18 mouse cellular contexts compared by ENCODE assay signal in genomic region chr19:29866822-29867221, GRCm38 (mm10). TPM values are rescaled to one million over a fixed set of nuclear protein-coding genes. Genes with fewer than 3 reads are reported as not detected.
"Had no signal": no experiment of that assay in that cellular context is flagged by ENCODE, and none has a peak within 500 bp of the region (broad histone marks: within the 10 kb centered on the region; RNA-seq: fewer than 3 reads in every experiment).

No protein-coding gene starts in this region.

- ATAC-seq: midbrain, embryonic 16.5 days had no signal

- H3K4me3 ChIP-seq: midbrain, embryonic 12.5 days; neural tube, embryonic 12.5 days; stomach, embryonic 15.5 days had no signal

- H3K36me3 ChIP-seq: midbrain, embryonic 12.5 days; neural tube, embryonic 12.5 days; stomach, embryonic 15.5 days had no signal

- H3K27ac ChIP-seq: liver, embryonic 14.5 days; midbrain, embryonic 12.5 days; neural tube, embryonic 12.5 days; stomach, embryonic 15.5 days; stomach, postnatal 0 days had no signal

- H3K27me3 ChIP-seq: midbrain, embryonic 12.5 days; neural tube, embryonic 12.5 days; stomach, embryonic 15.5 days had no signal

- H3K9me3 ChIP-seq: midbrain, embryonic 12.5 days; neural tube, embryonic 12.5 days; stomach, embryonic 15.5 days had no signal

- DNase-seq: lung, adult 2 months; lung, postnatal 10 days; lung, postnatal 4 days; midbrain, embryonic 14.5 days; right cerebral cortex, postnatal 14 days; thymus, adult 2 months; thymus, postnatal 25 days; thymus, postnatal 4 days had no signal

- H3K4me2 ChIP-seq: midbrain, embryonic 12.5 days; neural tube, embryonic 12.5 days; stomach, embryonic 15.5 days had no signal

- H3K4me1 ChIP-seq: midbrain, embryonic 12.5 days; neural tube, embryonic 12.5 days; stomach, embryonic 15.5 days had no signal

- H3K9ac ChIP-seq: liver, embryonic 14.5 days; midbrain, embryonic 12.5 days; neural tube, embryonic 12.5 days; stomach, embryonic 15.5 days had no signal

RNA-seq across cellular contexts. Expression of gene Il33, which starts 58.1 kb away (rescaled TPM):
- total RNA-seq: megakaryocyte, adult 5-6 weeks; megakaryocyte-erythroid progenitor cell, adult 5-6 weeks; monocyte, adult 5-6 weeks; neutrophil, adult 5-6 weeks had no signal
